Mouse (Mus musculus): ENCODE measurements around the gene Rpgrip1.
A peak's percentile ranks its signal among the peaks of the same experiment; 100 is the strongest.

GRCm38 (mm10) chr14:52106741-52107140 lies 3.8 kb upstream of the Rpgrip1 start:
- TF ChIP-seq EP300 (optimal IDR thresholded peaks at IDR 0.05), result peak; percentile 53
- no peak for TF ChIP-seq CTCF (IDR thresholded peaks at IDR 0.05; ENCODE audit: low read depth)
